Mouse (Mus musculus) C2C12 (cell line): ENCODE measurements around the gene Terf2.

Experiments
- CEBPB ChIP-seq: IDR thresholded peaks from one replicate; pipeline ENCODE4 v1.6.1; 2011; ENCODE audit warnings: low read depth, mild to moderate bottlenecking, control low read depth, moderate library complexity
- CTCF ChIP-seq: IDR thresholded peaks from one replicate; pipeline ENCODE4 v1.5.1; 2011; ENCODE audit not compliant: control insufficient read depth, insufficient read depth, insufficient read length
- MAX ChIP-seq: IDR thresholded peaks from one replicate; pipeline ENCODE4 v1.6.1; 2011; ENCODE audit warnings: mild to moderate bottlenecking, control low read depth
- USF1 ChIP-seq: IDR thresholded peaks from one replicate; pipeline ENCODE4 v1.6.1; 2011; ENCODE audit warnings: low read depth, mild to moderate bottlenecking, control low read depth, moderate library complexity

DNA sequence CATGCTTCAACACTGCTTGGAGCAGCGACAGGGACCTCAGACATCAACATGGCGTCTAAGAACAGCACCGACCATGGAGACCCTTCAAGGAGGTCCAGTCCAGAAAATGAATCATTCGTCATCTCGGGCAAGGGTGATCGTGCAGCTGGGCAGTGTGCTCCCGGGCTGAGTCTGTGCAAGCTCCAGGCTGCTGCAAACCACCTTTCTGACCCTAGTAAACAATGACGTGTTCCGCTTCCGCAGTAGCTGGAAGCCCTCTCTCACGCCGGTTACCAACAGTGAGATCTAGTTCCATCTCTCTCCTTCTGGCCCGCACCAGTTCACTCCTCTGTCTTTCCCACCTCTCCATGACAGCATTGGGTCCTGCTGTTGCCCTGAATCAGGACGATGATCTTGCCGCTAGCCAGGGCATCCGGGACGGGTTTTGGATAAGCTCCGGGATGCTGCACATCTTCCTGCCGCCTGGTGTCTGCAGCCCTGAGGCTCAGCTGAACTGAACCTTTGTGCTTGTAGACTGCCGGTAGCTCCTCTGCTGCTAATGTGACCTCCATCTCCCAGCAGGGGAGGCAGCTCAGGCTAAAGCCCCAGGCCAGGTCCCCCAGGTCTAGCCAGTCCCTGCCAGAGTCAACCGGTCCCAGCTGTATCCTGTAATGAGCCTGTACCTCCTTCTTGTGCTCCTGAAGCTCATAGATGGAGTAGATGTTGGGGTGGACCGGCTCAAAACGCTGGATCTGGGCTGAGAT lies 12.8 kb upstream of the Terf2 start:
- TF ChIP-seq CTCF (no peak), MAX (no peak), USF1 (no peak), CEBPB (no peak)
